Mouse (Mus musculus): Measurements from ENCODE around the gene Best1. TPM values are rescaled to one million over a fixed set of nuclear protein-coding genes. Genes with fewer than 3 reads are reported as not detected.
A peak's percentile ranks its signal among the peaks of the same experiment; 100 is the strongest.

Gene Best1
- polyA plus RNA-seq (2012; rRNA removed) = 0.59 and 0.74 TPM in 2 replicates

- DNase-seq (ENCODE audit: extremely low spot score in 1 of 2, low spot score in 1 of 2) = no peak
Observed at GRCm38 (mm10) chr19:10001206-10001969, at the start of gene Best1, which contains the start of gene Rab3il1. Gene Best1 (minus strand): TSS chr19:10001633. Gene Rab3il1 (plus strand): TSS chr19:10001669.

- DNase-seq (ENCODE audit: extremely low spot score in 1 of 2, low spot score in 1 of 2) = no peak
Observed at GRCm38 (mm10) chr19:10050438-10050837, 49.0 kb upstream of the Best1 start.

- no peak for DNase-seq (ENCODE audit: extremely low spot score in 1 of 2, low spot score in 1 of 2)
Observed at GRCm38 (mm10) chr19:10049533-10049932, 48.1 kb upstream of the Best1 start.

GRCm38 (mm10) chr19:10046983-10047382, 45.5 kb upstream of the Best1 start:
- no peak for DNase-seq (ENCODE audit: extremely low spot score in 1 of 2, low spot score in 1 of 2)

GRCm38 (mm10) chr19:10046346-10046745, 44.9 kb upstream of the Best1 start:
- DNase-seq (ENCODE audit: extremely low spot score in 1 of 2, low spot score in 1 of 2) = no peak

- no peak for DNase-seq (ENCODE audit: extremely low spot score in 1 of 2, low spot score in 1 of 2)
Observed at GRCm38 (mm10) chr19:10045707-10046106, 44.3 kb upstream of the Best1 start.

- DNase-seq (ENCODE audit: extremely low spot score in 1 of 2, low spot score in 1 of 2) = no peak
Observed at GRCm38 (mm10) chr19:10043643-10044042, 42.2 kb upstream of the Best1 start.

- DNase-seq (ENCODE audit: extremely low spot score in 1 of 2, low spot score in 1 of 2) = no peak
Observed at GRCm38 (mm10) chr19:10042816-10043215, 41.4 kb upstream of the Best1 start.

GRCm38 (mm10) chr19:10042232-10042631, 40.8 kb upstream of the Best1 start:
- DNase-seq (ENCODE audit: extremely low spot score in 1 of 2, low spot score in 1 of 2) = no peak

GRCm38 (mm10) chr19:10041388-10042148, 40.1 kb upstream of the Best1 start, which contains the start of gene Fads3:
Gene Fads3 (plus strand): TSS chr19:10041569.
- peak; percentile 32 to 75 for DNase-seq (ENCODE audit: extremely low spot score in 1 of 2, low spot score in 1 of 2)

GRCm38 (mm10) chr19:10040866-10041387, 39.5 kb upstream of the Best1 start:
- DNase-seq (ENCODE audit: extremely low spot score in 1 of 2, low spot score in 1 of 2) = no peak

GRCm38 (mm10) chr19:10039615-10040014, 38.2 kb upstream of the Best1 start:
- no peak for DNase-seq (ENCODE audit: extremely low spot score in 1 of 2, low spot score in 1 of 2)

- no peak for DNase-seq (ENCODE audit: extremely low spot score in 1 of 2, low spot score in 1 of 2)
Observed at GRCm38 (mm10) chr19:10038910-10039309, 37.5 kb upstream of the Best1 start.

- DNase-seq (ENCODE audit: extremely low spot score in 1 of 2, low spot score in 1 of 2) = no peak
Observed at GRCm38 (mm10) chr19:10038364-10038763, 36.9 kb upstream of the Best1 start.

GRCm38 (mm10) chr19:10037534-10037933, 36.1 kb upstream of the Best1 start:
- DNase-seq (ENCODE audit: extremely low spot score in 1 of 2, low spot score in 1 of 2) = no peak

- DNase-seq (ENCODE audit: extremely low spot score in 1 of 2, low spot score in 1 of 2) = peak in 1 of 2 experiments; percentile 90
Observed at GRCm38 (mm10) chr19:10034785-10035447, 33.5 kb upstream of the Best1 start.

GRCm38 (mm10) chr19:10034356-10034755, 32.9 kb upstream of the Best1 start:
- no peak for DNase-seq (ENCODE audit: extremely low spot score in 1 of 2, low spot score in 1 of 2)

- DNase-seq (ENCODE audit: extremely low spot score in 1 of 2, low spot score in 1 of 2) = peak in 1 of 2 experiments; percentile 85
Observed at GRCm38 (mm10) chr19:10033211-10033973, 32.0 kb upstream of the Best1 start.

GRCm38 (mm10) chr19:10029746-10030145, 28.3 kb upstream of the Best1 start:
- no peak for DNase-seq (ENCODE audit: extremely low spot score in 1 of 2, low spot score in 1 of 2)
